Mouse (Mus musculus): ENCODE data around the gene Hectd4.

GRCm38 (mm10) chr5:121232789-121233188, 12.8 kb downstream of the Hectd4 start:
- TF ChIP-seq POLR2A (IDR thresholded peaks at IDR 0.05; ENCODE audit: low read depth, low read length) (no peak), HCFC1 (IDR thresholded peaks at IDR 0.05; ENCODE audit: low read depth, low read length) (no peak), USF2 (conservative IDR thresholded peaks at IDR 0.05; ENCODE audit: low read depth, low read length) (no peak), ZKSCAN1 (IDR thresholded peaks at IDR 0.05; ENCODE audit: borderline replicate concordance, low read depth, low read length) (no peak), USF1 (IDR thresholded peaks at IDR 0.05; ENCODE audit: low read depth, low read length) (no peak), TCF12 (IDR thresholded peaks at IDR 0.05; ENCODE audit: low read depth, low read length) (no peak)
